Mouse (Mus musculus): ENCODE data around the gene Rabgef1. TPM values are rescaled to one million over a fixed set of nuclear protein-coding genes. Genes with fewer than 3 reads are reported as not detected.

Gene Rabgef1
- total RNA-seq, 2 experiments from 2014 or later, result 39.3 to 47.9 TPM

Other genes with a start within 250 kb of the Rabgef1 start
- gene Vkorc1l1, start 229.8 kb upstream of the Rabgef1 start, total RNA-seq (2021), result 10 to 100 TPM; 31.9 to 38.5 TPM
- gene Gusb, start 168.7 kb upstream of the Rabgef1 start, total RNA-seq (2021), result 10 to 100 TPM; 48.1 to 53.8 TPM
- gene Asl, start 142.6 kb upstream of the Rabgef1 start, total RNA-seq (2021), result 100 to 1,000 TPM in 1 of 2 experiments, 10 to 100 TPM in 1; 100.0 to 138 TPM
- 10 to 100 TPM; 27.2 to 39.6 TPM for gene Crcp, start 142.5 kb upstream of the Rabgef1 start, total RNA-seq (2021)
- 10 to 100 TPM; 47.8 to 48.8 TPM for gene Tpst1, start 98.5 kb upstream of the Rabgef1 start, total RNA-seq (2021)
- 10 to 100 TPM in 1 of 2 experiments, 1 to 10 TPM in 1; 8.6 to 14.6 TPM for gene Kctd7, start 26.9 kb upstream of the Rabgef1 start, total RNA-seq (2021)
- 10 to 100 TPM; 68.0 to 74.2 TPM for gene Tmem248, start 45.3 kb downstream of the Rabgef1 start, total RNA-seq (2021)
- gene Sbds, start 83.7 kb downstream of the Rabgef1 start, total RNA-seq (2021), result 100 to 1,000 TPM; 109 TPM
- 10 to 100 TPM; 28.1 to 32.3 TPM for gene Tyw1, start 83.8 kb downstream of the Rabgef1 start, total RNA-seq (2021)
- gene Caln1, start 197.7 kb downstream of the Rabgef1 start, total RNA-seq (2021), result 10 to 100 TPM; 35.2 to 55.2 TPM
- not detected for gene A330070K13Rik, start 212.8 kb downstream of the Rabgef1 start, total RNA-seq (2021)